In genomic region chrX:6495456-6495855, GRCm38 (mm10) we compare ENCODE assay signal across 20 mouse cellular contexts.
DNase-seq lines count a peak whose midpoint lies in the region; ATAC-seq and TF ChIP-seq lines count a peak whose summit lies in the region.
"Had no signal": no experiment of that assay in that cellular context is flagged by ENCODE, and none has a peak within 500 bp of the region (broad histone marks: within the 10 kb centered on the region; RNA-seq: fewer than 3 reads in every experiment).

No protein-coding gene starts in this region.

- no peak for TF ChIP-seq CTCF in intestine, postnatal 0 days (IDR thresholded peaks at IDR 0.05; ENCODE audit: low read depth)

- no peaks in the 10 kb centered on the region for H3K9me3 ChIP-seq in forebrain, embryonic 14.5 days (replicated peaks; ENCODE audit: control insufficient read depth, low read length)
- H3K9me3 ChIP-seq in forebrain, embryonic 15.5 days: no peaks in the 10 kb centered on the region
- H3K9me3 ChIP-seq in embryonic facial prominence, embryonic 15.5 days (replicated peaks): no peaks in the 10 kb centered on the region
- H3K9me3 ChIP-seq in limb, embryonic 13.5 days: no peaks in the 10 kb centered on the region
- H3K9me3 ChIP-seq in intestine, postnatal 0 days (ENCODE audit: control insufficient read depth): no peaks in the 10 kb centered on the region
- H3K9me3 ChIP-seq: heart, embryonic 10.5 days; liver, embryonic 13.5 days; midbrain, embryonic 13.5 days had no signal

- no peak overlapping the region for H3K4me2 ChIP-seq in forebrain, embryonic 14.5 days (ENCODE audit: low read length)
- no peak overlapping the region for H3K4me2 ChIP-seq in forebrain, embryonic 15.5 days (replicated peaks)
- H3K4me2 ChIP-seq in embryonic facial prominence, embryonic 15.5 days (replicated peaks): no peak overlapping the region
- no peak overlapping the region for H3K4me2 ChIP-seq in limb, embryonic 13.5 days (replicated peaks)
- H3K4me2 ChIP-seq in intestine, postnatal 0 days (replicated peaks; ENCODE audit: low read depth): no peak overlapping the region
- H3K4me2 ChIP-seq: liver, embryonic 13.5 days; midbrain, embryonic 13.5 days had no signal

- peaks cover 8% of the 10 kb centered on the region for H3K4me1 ChIP-seq in forebrain, embryonic 14.5 days (ENCODE audit: control insufficient read depth, insufficient read depth, low read length)
- no peaks in the 10 kb centered on the region for H3K4me1 ChIP-seq in forebrain, embryonic 15.5 days
- H3K4me1 ChIP-seq in brown adipose tissue, adult 24 weeks (ENCODE audit: control insufficient read depth, insufficient read depth, insufficient read length, low read length): 0 out of 2 replicates have a peak, but pooled peaks cover 2% of the 10 kb centered on the region
- 0 out of 2 replicates have a peak, but pooled peaks cover 4% of the 10 kb centered on the region for H3K4me1 ChIP-seq in embryonic facial prominence, embryonic 15.5 days
- H3K4me1 ChIP-seq in limb, embryonic 13.5 days: peaks cover 14% of the 10 kb centered on the region
- no peaks in the 10 kb centered on the region for H3K4me1 ChIP-seq in intestine, postnatal 0 days (replicated peaks; ENCODE audit: control insufficient read depth, insufficient read depth, low read length)
- H3K4me1 ChIP-seq: heart, embryonic 10.5 days; liver, embryonic 13.5 days had no signal

- H3K27ac ChIP-seq in forebrain, embryonic 14.5 days (ENCODE audit: low read depth, low read length): no peak overlapping the region
- no peak overlapping the region for H3K27ac ChIP-seq in forebrain, embryonic 15.5 days (replicated peaks)
- peak overlapping the region; percentile 17; the same call in 1 of the 2 replicates for H3K27ac ChIP-seq in brown adipose tissue, adult 24 weeks (replicated peaks; ENCODE audit: low read depth, low read length)
- peak overlapping the region; percentile 63; the same call in 1 of the 2 replicates for H3K27ac ChIP-seq in embryonic facial prominence, embryonic 15.5 days (replicated peaks)
- 0 out of 2 replicates have a peak overlapping the region, but pooled peaks have one; percentile 6 for H3K27ac ChIP-seq in limb, embryonic 13.5 days
- H3K27ac ChIP-seq in intestine, postnatal 0 days (ENCODE audit: low read depth, low read length): no peak overlapping the region
- H3K27ac ChIP-seq: heart, embryonic 10.5 days; hindbrain, postnatal 0 days; liver, embryonic 13.5 days; midbrain, embryonic 13.5 days had no signal

- DNase-seq in forebrain, embryonic 14.5 days (ENCODE audit: low spot score): peak; percentile 4
- DNase-seq in cerebellum, postnatal 25 days: no peak
- DNase-seq: adrenal gland, postnatal 10 days; cerebellum, adult 8-10 months; forebrain, postnatal 0 days; left cerebral cortex, postnatal 4 days; liver, embryonic 13.5 days; lung, adult 2 months; lung, postnatal 14 days; right cerebral cortex, postnatal 25 days had no signal

- H3K27me3 ChIP-seq in forebrain, embryonic 14.5 days (replicated peaks; ENCODE audit: control insufficient read depth, insufficient read depth, low read length): no peaks in the 10 kb centered on the region
- H3K27me3 ChIP-seq in forebrain, embryonic 15.5 days: no peaks in the 10 kb centered on the region
- H3K27me3 ChIP-seq in embryonic facial prominence, embryonic 15.5 days: no peaks in the 10 kb centered on the region
- no peaks in the 10 kb centered on the region for H3K27me3 ChIP-seq in limb, embryonic 13.5 days
- no peaks in the 10 kb centered on the region for H3K27me3 ChIP-seq in intestine, postnatal 0 days (replicated peaks; ENCODE audit: control insufficient read depth, insufficient read depth, low read length)
- H3K27me3 ChIP-seq: liver, embryonic 13.5 days; midbrain, embryonic 13.5 days had no signal

- no peaks in the 10 kb centered on the region for H3K36me3 ChIP-seq in forebrain, embryonic 14.5 days (ENCODE audit: control insufficient read depth, insufficient read depth, low read length)
- H3K36me3 ChIP-seq in forebrain, embryonic 15.5 days: no peaks in the 10 kb centered on the region
- no peaks in the 10 kb centered on the region for H3K36me3 ChIP-seq in embryonic facial prominence, embryonic 15.5 days
- no peaks in the 10 kb centered on the region for H3K36me3 ChIP-seq in limb, embryonic 13.5 days
- H3K36me3 ChIP-seq in intestine, postnatal 0 days (ENCODE audit: control insufficient read depth, insufficient read depth): no peaks in the 10 kb centered on the region
- H3K36me3 ChIP-seq: heart, embryonic 10.5 days; liver, embryonic 13.5 days; midbrain, embryonic 13.5 days had no signal

- no peak overlapping the region for H3K4me3 ChIP-seq in forebrain, embryonic 14.5 days (ENCODE audit: low read depth, low read length)
- no peak overlapping the region for H3K4me3 ChIP-seq in forebrain, embryonic 15.5 days
- H3K4me3 ChIP-seq in brown adipose tissue, adult 24 weeks (ENCODE audit: insufficient read depth, low read depth, low read length): no peak overlapping the region
- H3K4me3 ChIP-seq in embryonic facial prominence, embryonic 15.5 days (replicated peaks): no peak overlapping the region
- H3K4me3 ChIP-seq in limb, embryonic 13.5 days: no peak overlapping the region
- H3K4me3 ChIP-seq in intestine, postnatal 0 days (ENCODE audit: low read depth, low read length): no peak overlapping the region
- H3K4me3 ChIP-seq: heart, embryonic 10.5 days; liver, embryonic 13.5 days; midbrain, embryonic 13.5 days had no signal

- no peak overlapping the region for H3K9ac ChIP-seq in forebrain, embryonic 14.5 days (ENCODE audit: low read length)
- no peak overlapping the region for H3K9ac ChIP-seq in forebrain, embryonic 15.5 days (replicated peaks)
- H3K9ac ChIP-seq in embryonic facial prominence, embryonic 15.5 days: no peak overlapping the region
- H3K9ac ChIP-seq in limb, embryonic 13.5 days: no peak overlapping the region
- H3K9ac ChIP-seq in intestine, postnatal 0 days (ENCODE audit: low read depth, low read length): no peak overlapping the region
- H3K9ac ChIP-seq: forebrain, postnatal 0 days; liver, embryonic 13.5 days; midbrain, embryonic 13.5 days had no signal

- no peak for ATAC-seq in forebrain, embryonic 14.5 days
- no peak for ATAC-seq in forebrain, embryonic 15.5 days (replicated peaks)
- no peak for ATAC-seq in embryonic facial prominence, embryonic 15.5 days (ENCODE audit: insufficient number of reproducible peaks, low FRiP score, low TSS enrichment, low read depth)
- peak; percentile 72 for ATAC-seq in limb, embryonic 13.5 days (ENCODE audit: low FRiP score, low read depth)
- ATAC-seq in megakaryocyte-erythroid progenitor cell, adult 5-6 weeks (replicated peaks; ENCODE audit: low FRiP score, low TSS enrichment, poor library complexity, severe bottlenecking): no peak
- no peak for ATAC-seq in intestine, postnatal 0 days
- ATAC-seq: forebrain, postnatal 0 days; hindbrain, postnatal 0 days; intestine, embryonic 16.5 days; midbrain, embryonic 13.5 days had no signal

Comparison
In these comparisons a context has a peak if more than half of its experiments do, and no peak if none do; other contexts are left out.
1. H3K27ac ChIP-seq: peak in brown adipose tissue, adult 24 weeks (single experiment), embryonic facial prominence, embryonic 15.5 days (single experiment) and limb, embryonic 13.5 days (single experiment); none in forebrain, embryonic 14.5 days (single experiment), forebrain, embryonic 15.5 days (single experiment) and intestine, postnatal 0 days (single experiment).